Mouse (Mus musculus): Measurements from ENCODE around the gene Arl8a.

GRCm38 (mm10) chr1:135200400-135200799 lies 53.8 kb downstream of the Arl8a start:
- no peak for TF ChIP-seq POLR2A (IDR thresholded peaks at IDR 0.05; ENCODE audit: extremely low read depth, insufficient read depth, low read length)
- no peak for TF ChIP-seq CTCF (IDR thresholded peaks at IDR 0.05; ENCODE audit: low read depth, low read length)
